Mouse (Mus musculus) heart, adult 10 weeks (tissue): ENCODE data around the gene Snrpb2. TPM values are rescaled to one million over a fixed set of nuclear protein-coding genes. Genes with fewer than 3 reads are reported as not detected.

ENCODE experiments used
- polyA plus RNA-seq: library from polyadenylated mRNA; stranded (reverse); fragments of 350-450 nt; fragmentation: Illumina TruSeq; extraction: RNeasy Lipid Tissue Mini Kit (QIAGEN cat#74804); gene quantifications from one replicate; pipeline ENCODE4 v1.2.3, GENCODE M21; 2014; ENCODE audit warnings: low read depth, low replicate concordance

Gene Snrpb2
- 23.7 TPM for polyA plus RNA-seq

GRCm38 (mm10) chr2:143062812-143063792 lies at the start of gene Snrpb2:
Gene Snrpb2 (plus strand): TSS chr2:143063039.

GRCm38 (mm10) chr2:143078198-143078851 lies 15.5 kb downstream of the Snrpb2 start, which contains the start of gene Otor:
Gene Otor (plus strand): TSS chr2:143078473.

Other genes starting within 250 kb of the Snrpb2 start
- 23.9 TPM for gene Kif16b, start 161.5 kb upstream of the Snrpb2 start, polyA plus RNA-seq
- not detected for gene Otor, start 15.4 kb downstream of the Snrpb2 start, polyA plus RNA-seq